Mouse (Mus musculus) heart, postnatal 14 days (tissue): ENCODE results near the gene Fam104a. TPM values are rescaled to one million over a fixed set of nuclear protein-coding genes. Genes with fewer than 3 reads are reported as not detected.
"Not testable (repeated sequence)": the region's sequence is repeated elsewhere in the genome, so short reads cannot be mapped to it uniquely, and the experiment has no call there.

ENCODE experiments used
- DNase-seq, 2 experiments: peaks; one replicate each; pipeline ENCODE4 v3.0.0; 2021 to 2022
- intact Hi-C: fragments of 180-260 bp; cut with DNase I; formaldehyde crosslinking; loops from one replicate; pipeline ENCODE4 v1.15.1; 2025
- total RNA-seq, 2 experiments: library from RNA; stranded (reverse); gene quantifications; 2 replicates each; pipeline ENCODE4 v1.2.3; 2021

Fam104a gene
- total RNA-seq, 2 experiments from 2014 or later: 15.3 to 16.0 TPM

- no peak for DNase-seq
- intact Hi-C loops: no loop called here
These were observed 16.3 kb downstream of the Fam104a start for GRCm38 (mm10) chr11:113667704-113668103.

GRCm38 (mm10) chr11:113667122-113667521, 16.8 kb downstream of the Fam104a start:
- no peak for DNase-seq
- intact Hi-C loops: no loop called here

GRCm38 (mm10) chr11:113666648-113667047, 17.3 kb downstream of the Fam104a start:
- no peak for DNase-seq

DNA sequence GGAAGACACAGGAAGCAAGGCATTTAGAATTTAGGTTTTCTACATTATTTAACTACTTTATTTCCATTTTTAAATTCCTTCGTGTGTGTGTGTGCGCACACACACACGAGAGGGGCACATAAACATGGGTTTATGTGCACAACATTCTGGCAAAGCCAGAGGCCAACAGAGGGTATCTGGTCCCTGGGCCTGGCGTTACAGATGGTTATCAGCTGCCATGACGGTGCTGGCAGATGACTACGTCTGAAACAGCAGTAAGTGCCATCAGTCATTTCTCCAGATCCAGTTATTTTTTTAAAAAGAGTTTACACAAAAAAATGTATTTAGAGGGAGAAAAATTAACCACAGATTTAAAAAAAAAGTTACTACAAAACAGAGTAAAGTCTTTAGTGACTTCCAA, 17.8 kb downstream of the Fam104a start:
- no peak for DNase-seq
- intact Hi-C loops: no loop called here

More at GRCm38 (mm10) chr11:113666648-113667047, 17.3 kb downstream of the Fam104a start:
- intact Hi-C loops: no loop called here

DNA sequence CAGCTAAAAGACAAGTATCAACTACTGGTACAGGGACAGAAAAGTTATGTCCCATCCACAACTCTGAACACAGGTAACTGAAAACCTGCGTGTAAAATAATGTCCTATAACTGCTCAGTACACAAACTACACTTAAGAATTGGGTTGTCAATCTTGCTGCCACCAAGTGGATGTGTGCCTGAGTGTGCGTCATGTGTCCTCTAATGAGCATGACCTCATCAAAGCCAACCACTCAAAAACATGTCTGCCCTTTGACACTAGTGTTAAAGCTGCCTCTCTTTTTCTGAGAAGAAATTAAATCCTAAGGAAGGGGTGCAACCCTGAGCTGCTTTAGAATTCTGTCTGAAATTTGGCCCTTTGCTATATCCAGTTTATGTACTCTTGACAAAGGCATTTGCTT, 19.7 kb downstream of the Fam104a start:
- intact Hi-C loops: no loop called here
- DNase-seq: no peak

DNA sequence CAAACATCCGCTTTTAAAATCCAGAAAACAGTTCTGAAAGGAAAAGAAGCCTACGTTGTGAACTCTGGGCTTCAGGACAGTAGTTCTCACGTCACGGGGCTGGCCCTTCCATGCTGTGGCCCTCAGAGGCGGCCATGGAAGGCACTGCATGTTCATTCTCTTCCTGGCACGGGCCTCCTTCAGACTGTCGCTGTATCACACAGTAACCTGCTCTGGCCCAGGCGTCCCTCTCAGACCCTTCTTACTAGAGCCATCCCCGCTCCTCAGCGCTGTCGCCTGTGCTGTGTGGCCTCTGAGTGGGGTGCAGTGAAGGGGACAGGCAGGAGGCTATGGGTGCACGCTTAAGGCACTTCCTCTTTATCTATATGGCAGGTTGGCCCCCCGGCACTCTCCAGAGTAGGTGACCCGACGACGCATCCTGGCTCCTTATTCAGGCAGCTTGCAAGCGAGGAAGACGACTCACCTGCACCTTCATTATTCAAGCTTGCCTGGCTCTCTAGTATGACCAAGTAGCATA, 22.1 kb downstream of the Fam104a start:
- DNase-seq: no peak
- intact Hi-C loops: no loop called here

DNA sequence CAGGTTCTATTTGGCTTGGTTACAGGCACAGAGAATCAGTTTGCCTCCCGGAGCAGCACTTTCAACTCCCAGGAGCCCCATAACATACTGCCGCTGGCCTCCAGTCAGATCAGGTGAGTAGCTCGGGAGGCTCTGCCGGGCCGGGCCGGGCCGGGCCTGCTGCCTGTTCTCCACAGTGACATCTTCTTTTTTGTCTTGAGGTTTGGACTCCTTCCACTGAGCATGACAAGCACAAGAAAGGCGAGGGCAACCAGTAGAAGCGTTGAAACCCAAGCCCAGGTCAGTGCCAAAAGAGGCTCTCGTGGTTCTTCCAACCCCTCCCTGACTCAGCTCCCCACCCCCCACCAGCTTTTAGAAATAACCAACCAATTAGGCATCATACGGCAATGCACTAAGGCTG, 23.0 kb downstream of the Fam104a start:
- no peak for DNase-seq
- intact Hi-C loops: no loop called here

DNA sequence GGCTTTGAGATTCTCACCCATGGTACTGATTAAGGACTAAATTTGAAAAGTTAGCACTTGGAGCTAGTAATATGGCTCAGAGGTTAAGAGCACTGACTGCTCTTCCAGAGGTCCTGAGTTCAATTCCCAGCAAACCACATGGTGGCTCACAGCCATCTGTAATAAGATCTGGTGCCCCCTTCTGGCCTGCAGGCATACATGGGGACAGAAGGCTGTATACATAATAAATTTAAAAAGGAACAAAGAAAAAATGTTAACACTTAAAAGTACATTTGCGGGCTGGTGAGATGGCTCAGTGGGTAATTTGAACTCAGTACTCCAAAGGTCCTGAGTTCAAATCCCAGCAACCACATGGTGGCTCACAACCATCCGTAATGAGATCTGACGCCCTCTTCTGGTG, 23.7 kb downstream of the Fam104a start:
- intact Hi-C loops, DNase-seq: not testable (repeated sequence)

DNA sequence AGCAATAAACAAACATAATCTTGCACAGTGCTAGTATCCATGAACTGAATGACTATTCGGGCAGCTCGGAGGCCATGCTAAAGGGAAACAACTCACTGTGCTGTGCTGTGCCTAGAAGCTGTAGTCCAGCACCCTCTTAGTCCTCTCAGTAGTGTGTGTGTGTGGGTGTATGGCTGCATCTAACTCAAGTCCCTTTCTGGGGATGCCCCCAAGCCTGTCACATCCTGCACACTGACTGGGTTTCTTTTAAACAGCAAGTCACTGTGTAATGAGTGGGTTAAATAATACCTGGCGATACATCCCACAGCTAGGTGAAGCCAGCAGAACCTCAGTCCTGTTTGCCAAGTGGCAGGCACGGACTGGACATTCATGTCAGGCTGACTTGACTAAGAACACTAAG, 25.2 kb downstream of the Fam104a start:
- intact Hi-C loops: no loop called here
- no peak for DNase-seq

- no peak for DNase-seq
- intact Hi-C loops: no loop called here
These were observed 25.6 kb downstream of the Fam104a start for GRCm38 (mm10) chr11:113658319-113658718.

DNA sequence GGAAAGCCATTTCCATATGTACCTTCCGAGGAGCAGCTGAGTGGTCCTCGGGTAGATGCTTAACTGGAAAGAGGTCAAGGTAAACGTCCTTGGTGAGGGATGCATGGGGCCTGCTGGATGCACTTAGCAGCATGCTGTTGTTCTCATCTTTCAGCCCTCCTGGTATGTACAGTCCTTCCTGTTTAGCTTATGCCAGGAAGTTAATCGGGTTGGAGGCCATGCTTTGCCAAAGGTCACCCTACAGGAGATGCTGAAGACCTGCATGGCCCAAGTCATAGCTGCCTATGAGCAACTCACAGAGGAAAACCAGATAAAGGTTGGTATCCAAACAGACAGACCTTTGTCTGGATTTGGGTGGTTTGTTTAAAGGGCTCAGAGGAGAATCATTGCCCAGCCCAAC, 26.7 kb downstream of the Fam104a start:
- no peak for DNase-seq
- intact Hi-C loops: no loop called here

- DNase-seq: no peak
- intact Hi-C loops: no loop called here
These were observed 27.4 kb downstream of the Fam104a start for GRCm38 (mm10) chr11:113656511-113656932.

GRCm38 (mm10) chr11:113654561-113655270, 29.2 kb downstream of the Fam104a start:
- no peak for DNase-seq
- intact Hi-C loops: no loop called here

- DNase-seq: no peak
- intact Hi-C loops: no loop called here
These were observed 29.9 kb downstream of the Fam104a start for GRCm38 (mm10) chr11:113654105-113654504.

GRCm38 (mm10) chr11:113652516-113652915, 31.4 kb downstream of the Fam104a start:
- no peak for DNase-seq
- intact Hi-C loops: no loop called here

- intact Hi-C loops: loop anchor here (2.0 kb wide), 1 partner anchor 31 kb away; no protein-coding TSS in a partner anchor
- DNase-seq: peak; percentile 33 to 48
These were observed 32.1 kb downstream of the Fam104a start for GRCm38 (mm10) chr11:113651907-113652273.

GRCm38 (mm10) chr11:113651206-113651906, 32.6 kb downstream of the Fam104a start:
- intact Hi-C loops: loop anchor here (2.0 kb wide), 1 partner anchor 31 kb away; no protein-coding TSS in a partner anchor
- no peak for DNase-seq

DNA sequence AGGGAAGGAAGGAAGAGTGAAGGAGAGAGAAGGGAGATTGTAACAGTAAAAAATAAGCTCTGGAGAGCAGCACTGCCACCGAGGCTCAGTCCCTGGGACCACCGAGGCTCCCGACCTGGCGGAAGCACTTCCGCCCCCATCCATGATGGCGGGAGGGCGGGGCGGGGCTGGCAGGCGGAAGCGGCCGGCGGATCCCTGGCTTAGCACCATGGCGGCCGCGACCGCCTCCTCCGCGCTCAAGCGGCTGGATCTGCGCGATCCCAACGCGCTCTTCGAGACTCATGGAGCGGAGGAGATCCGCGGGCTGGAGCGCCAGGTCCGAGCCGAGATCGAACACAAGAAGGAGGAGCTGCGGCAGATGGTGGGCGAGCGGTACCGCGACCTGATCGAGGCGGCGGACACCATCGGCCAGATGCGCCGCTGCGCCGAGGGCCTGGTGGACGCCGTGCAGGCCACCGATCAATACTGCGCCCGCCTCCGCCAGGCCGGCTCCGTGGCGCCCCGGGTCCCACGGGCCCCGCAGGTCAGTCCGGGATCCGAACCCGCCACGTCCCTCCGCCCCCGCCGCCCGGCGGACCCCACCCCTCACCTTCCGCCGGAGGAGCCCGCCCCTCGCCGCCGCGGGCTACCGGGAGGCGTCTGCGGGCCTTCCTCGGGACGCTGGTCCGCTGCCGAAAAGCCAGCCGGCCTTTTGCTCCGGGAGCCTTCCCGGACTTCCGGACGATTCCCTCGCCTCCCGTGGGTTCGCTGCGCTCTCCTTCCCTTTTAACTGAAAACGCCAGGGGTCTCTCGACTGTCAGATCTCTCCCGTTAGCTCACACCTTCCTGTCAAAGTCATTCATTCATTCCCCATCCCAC, 34.4 kb downstream of the Fam104a start, which contains the start of gene Slc39a11:
Slc39a11 (minus strand) TSS at position 727 of the 858 bp plus-strand sequence.
- intact Hi-C loops: loop anchor here (1.0 to 2.0 kb wide), 3 partner anchors 33 to 162 kb away; no protein-coding TSS in a partner anchor
- DNase-seq: peak; percentile 78 to 81

GRCm38 (mm10) chr11:113648690-113649352, 35.1 kb downstream of the Fam104a start, which contains the start of gene Cog1:
Gene Cog1 (plus strand): TSS chr11:113649169.
- intact Hi-C loops: loop anchor here (1.0 kb wide), 2 partner anchors 158 to 162 kb away; no protein-coding TSS in a partner anchor
- DNase-seq: no peak

GRCm38 (mm10) chr11:113648152-113648551, 35.8 kb downstream of the Fam104a start:
- intact Hi-C loops: no loop called here
- peak; percentile 87 to 90 for DNase-seq
